Mouse (Mus musculus): ENCODE measurements around the gene Ctdspl. TPM values are rescaled to one million over a fixed set of nuclear protein-coding genes. Genes with fewer than 3 reads are reported as not detected.

Ctdspl gene
- total RNA-seq, 2 experiments from 2014 or later, result 3.1 to 14.6 TPM

DNA sequence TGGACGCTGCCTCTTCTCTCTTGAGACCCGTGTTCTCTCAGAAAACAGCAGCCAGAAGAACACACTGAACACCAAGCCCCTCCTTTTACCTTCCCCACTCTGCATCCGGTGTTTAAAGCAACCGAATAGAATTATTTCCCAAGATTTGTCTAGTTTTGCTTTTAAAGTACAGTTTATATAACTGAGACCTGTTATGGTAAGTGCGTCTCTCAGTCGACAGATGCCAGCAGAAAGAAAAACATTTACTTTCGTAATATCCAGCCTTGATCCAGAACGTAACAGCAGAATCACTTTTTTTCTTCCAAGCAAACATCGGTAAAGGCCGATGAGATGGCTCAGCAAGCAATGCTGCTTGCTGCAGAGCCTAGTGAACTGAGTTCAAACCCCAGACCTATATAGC is 81.0 kb downstream of the Ctdspl start:
- ATAC-seq (replicated peaks; ENCODE audit: low FRiP score, low TSS enrichment, poor library complexity, severe bottlenecking), result no peak

DNA sequence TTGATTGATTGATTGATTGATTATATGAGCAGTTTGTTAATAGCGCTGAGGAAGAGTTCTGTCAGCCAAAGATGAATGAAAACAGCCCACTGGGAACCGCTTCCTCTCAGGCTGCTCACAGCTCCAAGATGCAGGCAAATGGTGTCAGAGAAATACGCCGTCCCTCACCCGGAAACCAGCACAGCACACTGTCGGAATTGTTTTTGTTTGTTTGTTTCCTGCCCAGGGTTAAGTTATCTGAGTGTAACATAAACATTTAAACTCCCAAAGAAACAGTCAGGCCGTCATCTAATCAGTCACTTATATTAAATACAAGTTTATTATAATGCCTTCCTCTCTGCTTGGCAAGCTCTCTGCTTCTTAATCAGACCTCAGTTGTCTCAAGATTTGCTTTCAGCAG is 82.6 kb downstream of the Ctdspl start:
- ATAC-seq (replicated peaks; ENCODE audit: low FRiP score, low TSS enrichment, poor library complexity, severe bottlenecking), result no peak

DNA sequence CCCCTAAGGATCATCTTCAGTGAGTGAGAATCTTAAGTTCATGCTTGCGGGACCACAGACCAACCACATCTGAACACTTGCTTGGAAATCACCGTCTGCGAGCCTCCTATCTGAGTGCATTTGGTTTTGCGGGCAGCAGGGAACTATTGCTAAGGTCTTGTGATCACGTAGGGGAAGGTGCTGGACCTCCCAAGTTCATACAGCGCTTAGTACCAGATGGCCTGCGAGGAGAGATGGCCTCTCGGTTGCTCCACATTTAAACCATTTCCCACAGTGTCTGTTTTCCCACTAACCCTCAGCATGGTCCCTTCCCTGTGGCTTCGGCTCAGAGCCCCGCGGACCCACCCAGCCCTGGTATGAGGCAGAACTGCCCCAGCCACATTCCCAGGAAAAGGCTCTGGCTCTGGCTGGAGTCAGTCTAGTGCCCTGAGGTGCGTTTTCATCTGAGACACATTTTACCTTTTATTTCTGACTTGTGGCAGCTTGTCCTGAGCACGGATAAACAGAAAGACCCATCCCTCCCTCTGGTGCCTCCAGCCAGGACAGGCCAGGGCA is 84.0 kb downstream of the Ctdspl start:
- ATAC-seq (replicated peaks; ENCODE audit: low FRiP score, low TSS enrichment, poor library complexity, severe bottlenecking), result no peak

DNA sequence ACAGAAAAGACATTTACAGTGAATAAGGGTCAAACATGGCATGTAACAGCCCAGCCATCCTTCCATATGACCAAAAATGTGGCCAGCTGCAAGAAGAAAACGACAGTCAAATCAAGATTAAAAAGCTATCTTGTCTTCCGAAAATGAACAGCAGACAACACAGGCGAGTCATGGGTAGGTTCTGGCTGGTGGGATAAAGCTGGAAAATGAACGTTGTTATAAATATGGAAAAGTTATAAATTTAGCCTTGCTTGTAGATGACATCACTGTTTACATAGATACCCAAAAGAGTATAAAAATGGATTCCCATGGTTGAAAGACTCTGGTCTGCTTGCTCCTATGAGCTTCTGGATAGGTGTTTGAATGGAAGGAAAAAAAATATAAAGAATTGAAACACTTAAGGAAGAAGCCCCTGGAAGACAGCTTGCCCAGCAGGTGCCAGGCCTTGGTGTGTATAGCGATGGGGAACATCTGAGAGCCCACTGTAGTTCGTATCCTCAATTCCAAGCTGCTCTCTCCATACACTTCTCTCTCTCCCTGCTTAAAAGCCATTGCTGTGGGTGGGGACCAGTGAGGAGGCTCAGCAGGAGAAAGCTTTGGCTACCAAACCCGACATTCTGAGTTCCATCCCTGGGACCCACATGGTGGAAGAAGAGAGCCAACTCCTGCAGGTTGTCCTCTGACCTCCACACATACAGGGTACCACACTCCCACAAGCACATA is 90.7 kb downstream of the Ctdspl start:
- no peak for ATAC-seq (replicated peaks; ENCODE audit: low FRiP score, low TSS enrichment, poor library complexity, severe bottlenecking)

DNA sequence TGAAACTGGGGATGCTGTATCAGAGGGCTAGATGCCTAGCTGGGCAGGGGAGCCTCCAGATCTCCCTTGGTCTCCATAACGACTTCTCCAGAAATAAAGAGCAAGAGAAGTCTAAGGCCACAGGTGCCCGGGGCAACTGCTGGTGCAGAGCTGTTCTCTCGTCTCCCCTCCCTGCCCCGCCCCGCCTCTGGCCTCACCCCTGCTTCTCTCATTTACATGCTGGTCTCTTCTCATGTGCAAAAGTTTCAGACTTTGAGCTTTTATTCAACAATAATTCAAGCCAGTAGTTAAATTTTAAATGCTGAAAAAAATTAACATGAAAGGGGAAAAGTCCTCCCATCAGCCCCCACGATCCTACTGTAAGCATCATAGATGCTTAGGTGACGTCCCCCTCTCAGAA is 95.5 kb downstream of the Ctdspl start:
- ATAC-seq (replicated peaks; ENCODE audit: low FRiP score, low TSS enrichment, poor library complexity, severe bottlenecking), result no peak

DNA sequence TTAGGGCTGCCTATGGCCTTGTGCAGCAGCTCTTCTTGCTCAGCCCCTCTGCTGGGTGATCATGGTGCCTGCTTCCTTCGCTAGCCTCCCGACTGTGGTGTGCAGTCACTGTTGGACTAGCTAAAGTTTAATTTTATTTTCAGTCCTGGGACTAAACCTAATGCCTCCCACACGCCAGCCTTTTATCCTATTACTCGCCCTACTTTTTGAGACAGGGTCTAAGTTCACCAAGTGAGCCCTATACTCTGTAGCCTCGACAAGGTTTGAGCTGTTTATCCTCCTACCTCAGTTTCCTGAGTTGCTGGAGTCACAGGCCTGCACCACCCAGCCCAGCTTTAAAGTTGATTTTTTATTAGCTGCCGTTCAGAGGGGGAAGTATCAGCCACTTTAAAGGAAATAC is 99.0 kb downstream of the Ctdspl start:
- ATAC-seq (replicated peaks; ENCODE audit: low FRiP score, low TSS enrichment, poor library complexity, severe bottlenecking), result no peak

DNA sequence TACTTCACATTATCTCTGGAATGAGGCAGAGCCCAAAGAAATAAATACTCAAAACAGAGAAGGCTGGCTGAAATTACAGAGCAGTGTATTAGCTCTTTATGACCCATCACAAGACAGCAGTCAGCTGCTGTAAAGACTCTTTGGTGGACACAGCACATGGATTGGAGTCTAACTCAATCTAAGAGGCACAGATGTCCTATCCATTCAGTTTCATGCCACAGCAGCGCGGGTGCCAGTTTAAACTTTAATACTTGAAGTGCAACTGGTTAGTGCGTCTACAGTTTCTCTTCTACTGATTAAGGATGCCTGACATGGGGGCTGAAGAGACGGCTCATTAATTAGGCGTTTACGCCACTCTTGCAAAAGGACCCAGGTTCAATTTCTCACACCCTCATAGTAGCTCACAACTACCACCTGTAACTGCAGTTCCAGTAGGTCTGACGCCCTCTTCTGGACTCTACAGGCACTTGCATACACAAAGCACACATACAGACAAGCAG is 99.6 kb downstream of the Ctdspl start:
- no peak for ATAC-seq (replicated peaks; ENCODE audit: low FRiP score, low TSS enrichment, poor library complexity, severe bottlenecking)

DNA sequence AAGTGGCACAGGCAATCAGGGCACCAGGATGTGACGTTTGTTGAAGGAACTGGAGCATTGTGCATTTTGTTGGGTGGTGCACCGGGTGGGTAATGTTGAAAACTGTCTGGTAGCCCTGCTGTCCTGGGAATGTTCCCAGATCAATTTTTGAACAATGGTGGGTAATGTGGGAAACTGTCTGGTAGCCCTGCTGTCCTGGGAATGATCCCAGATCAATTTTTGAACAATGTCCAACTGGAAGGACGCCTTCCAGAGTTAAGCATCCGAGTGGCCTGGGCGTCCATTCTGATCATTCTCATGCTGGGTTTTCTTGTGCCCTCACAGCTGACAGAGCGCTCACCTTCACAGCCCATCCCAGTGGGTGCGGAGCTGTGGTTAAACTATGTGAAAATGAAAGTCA is 101.1 kb downstream of the Ctdspl start:
- no peak for ATAC-seq (replicated peaks; ENCODE audit: low FRiP score, low TSS enrichment, poor library complexity, severe bottlenecking)

DNA sequence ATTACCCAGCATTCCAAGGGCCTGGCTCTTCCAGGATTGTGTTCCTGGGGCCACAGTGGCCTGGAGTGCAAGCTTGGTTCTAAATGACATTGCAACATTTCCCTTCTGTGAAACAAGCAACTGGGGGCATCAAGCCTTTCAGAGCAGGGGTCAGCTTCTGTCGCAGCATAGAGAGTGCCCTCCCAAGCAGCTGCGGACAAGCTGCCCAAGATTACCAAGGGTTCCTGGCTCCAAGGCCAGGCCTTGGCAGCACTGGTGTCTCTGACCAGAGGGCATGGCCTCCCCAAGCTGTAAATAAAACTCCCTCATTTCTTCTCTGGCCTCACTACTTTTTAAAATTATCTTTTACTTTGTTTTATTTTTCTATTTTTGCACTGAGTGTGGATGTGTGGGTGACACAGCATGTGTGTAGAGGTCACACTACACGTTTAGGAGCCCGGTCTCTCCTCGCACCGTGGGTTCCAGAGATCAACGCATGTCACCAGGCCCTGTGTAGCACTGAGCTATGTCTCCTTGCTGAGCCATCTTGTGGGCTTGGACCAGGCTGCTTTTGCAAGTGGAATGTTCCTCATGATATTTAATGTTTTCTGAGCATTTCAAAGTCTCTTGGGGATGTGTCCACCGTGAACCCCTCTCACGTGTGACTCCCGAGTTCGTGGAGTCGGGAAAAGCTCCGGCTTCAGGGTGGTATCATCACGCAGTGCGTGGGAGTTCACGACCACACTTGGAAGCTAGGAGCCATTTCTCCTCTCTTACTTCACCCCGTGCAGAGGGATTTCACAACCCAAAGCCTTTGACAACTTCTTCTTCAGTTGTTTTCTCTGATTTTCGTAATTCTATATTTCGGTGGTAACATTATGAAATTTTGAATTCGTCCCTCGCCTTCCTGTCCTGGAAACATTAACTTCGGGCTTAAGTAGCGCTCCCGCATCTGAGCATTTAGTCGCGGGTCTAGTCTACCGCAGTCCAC is 102.3 kb downstream of the Ctdspl start:
- ATAC-seq (replicated peaks; ENCODE audit: low FRiP score, low TSS enrichment, poor library complexity, severe bottlenecking), result no peak

DNA sequence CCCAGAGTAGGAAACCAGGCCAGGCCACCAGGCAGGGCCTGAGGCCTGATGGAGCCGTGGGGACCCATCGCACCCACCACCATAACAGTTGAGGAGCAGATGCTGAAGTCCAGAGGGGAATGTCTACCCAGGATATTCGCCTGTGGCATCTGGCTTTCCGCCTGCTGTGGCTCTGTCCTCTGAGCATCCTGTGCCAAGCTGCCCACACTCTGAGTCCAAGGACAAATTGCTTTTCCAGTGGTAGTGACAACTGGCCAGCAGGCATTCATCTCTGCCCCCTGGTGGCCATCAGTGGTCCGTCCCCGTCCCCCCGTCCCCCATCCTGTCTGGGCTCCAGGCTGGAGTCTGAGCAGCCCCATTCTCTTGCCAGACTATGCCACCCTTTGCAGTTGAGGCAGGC is 103.3 kb downstream of the Ctdspl start:
- ATAC-seq (replicated peaks; ENCODE audit: low FRiP score, low TSS enrichment, poor library complexity, severe bottlenecking), result peak; percentile 62

DNA sequence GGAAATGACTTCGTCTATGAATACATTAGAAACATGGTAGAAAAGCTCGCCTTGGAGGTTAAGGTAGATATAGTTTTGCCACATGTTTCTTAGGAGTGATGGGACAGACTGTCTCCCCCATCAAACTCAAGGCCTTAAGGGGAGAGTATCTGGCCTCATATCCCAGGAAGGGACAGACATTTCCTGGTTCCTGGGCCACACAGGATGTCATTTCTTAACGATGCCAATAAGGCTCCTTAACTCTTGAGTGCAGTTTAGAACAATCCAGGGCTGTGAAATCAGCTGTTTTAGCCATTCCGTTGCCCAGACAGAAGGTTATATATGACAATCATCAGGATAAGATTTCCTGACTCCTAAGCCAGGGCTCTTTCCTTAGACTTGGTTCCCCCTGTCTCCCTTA is 104.8 kb downstream of the Ctdspl start:
- ATAC-seq (replicated peaks; ENCODE audit: low FRiP score, low TSS enrichment, poor library complexity, severe bottlenecking), result no peak

DNA sequence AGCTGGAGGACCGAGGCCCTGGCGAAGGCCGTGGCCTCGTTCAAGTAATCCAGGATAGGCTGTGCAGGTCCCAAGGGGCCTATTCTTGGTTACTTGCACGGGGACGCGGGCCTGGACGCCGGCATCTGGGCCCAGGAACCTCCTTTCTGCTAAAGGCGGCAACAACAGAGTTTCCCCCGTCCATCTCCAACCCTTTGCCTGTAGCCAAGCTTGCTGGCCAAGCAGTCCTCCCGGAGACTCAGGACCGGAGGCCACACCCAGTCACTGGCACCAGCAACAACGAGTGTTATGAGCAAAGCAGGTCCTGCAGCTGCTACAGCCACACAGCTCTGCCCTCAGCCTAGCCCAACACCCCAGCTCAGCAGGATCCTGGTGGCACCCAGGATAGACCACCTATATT is 105.5 kb downstream of the Ctdspl start:
- ATAC-seq (replicated peaks; ENCODE audit: low FRiP score, low TSS enrichment, poor library complexity, severe bottlenecking), result no peak

DNA sequence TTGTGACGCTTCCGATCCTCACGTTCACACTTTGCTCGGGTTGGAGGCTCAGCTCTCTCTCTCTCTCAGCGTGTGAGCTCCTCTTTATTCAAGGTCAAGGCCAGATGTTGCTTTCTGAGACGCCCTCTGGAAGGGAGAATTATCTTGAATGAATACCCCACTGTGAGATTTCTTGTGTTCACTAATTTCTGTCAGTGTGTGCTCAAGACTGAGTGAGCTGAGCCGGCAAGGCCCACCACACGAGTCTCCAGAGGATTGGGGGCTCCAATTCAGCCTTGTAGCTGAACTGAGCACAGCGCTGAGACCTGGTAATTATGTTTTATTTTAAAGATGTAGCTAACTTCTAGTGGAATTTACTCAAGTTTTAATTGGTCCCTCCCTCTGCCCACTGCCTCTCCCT is 106.3 kb downstream of the Ctdspl start:
- ATAC-seq (replicated peaks; ENCODE audit: low FRiP score, low TSS enrichment, poor library complexity, severe bottlenecking), result no peak

DNA sequence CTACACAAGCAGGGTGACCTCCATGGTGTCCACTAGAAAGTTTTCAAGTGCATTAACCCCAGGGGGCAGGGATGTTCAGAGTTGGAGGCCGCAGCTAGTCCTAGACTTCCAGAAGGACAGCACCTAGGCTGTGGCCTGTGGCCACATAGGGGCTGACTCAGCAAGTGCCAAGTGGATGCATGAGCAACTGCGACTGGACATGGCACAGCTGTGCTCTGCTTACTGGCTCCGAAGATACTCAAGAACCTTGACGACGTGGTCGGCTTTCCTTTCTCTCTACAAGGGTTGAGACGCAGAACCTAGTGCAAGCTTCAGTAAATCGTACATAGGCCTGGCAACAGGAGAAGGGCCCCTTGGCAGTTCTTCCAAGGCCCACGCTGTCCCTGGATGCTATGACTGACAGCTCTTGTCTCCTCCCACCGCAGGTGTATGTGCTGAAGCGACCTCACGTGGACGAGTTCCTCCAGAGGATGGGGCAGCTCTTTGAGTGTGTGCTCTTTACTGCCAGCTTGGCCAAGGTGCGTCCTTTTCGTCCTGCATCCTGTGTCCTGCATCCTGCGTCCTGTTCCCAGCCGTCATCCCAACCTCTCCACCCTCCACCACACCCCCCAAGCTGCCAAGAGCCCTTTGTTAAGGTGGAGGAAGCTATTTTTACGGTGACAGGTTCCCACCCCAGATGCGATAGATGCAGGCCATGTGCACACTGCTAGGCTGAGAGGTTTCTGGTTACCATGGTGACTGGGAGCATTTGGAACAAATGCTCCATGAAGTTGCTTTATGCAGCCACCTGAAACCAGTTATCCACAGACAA is 107.1 kb downstream of the Ctdspl start:
- no peak for ATAC-seq (replicated peaks; ENCODE audit: low FRiP score, low TSS enrichment, poor library complexity, severe bottlenecking)

DNA sequence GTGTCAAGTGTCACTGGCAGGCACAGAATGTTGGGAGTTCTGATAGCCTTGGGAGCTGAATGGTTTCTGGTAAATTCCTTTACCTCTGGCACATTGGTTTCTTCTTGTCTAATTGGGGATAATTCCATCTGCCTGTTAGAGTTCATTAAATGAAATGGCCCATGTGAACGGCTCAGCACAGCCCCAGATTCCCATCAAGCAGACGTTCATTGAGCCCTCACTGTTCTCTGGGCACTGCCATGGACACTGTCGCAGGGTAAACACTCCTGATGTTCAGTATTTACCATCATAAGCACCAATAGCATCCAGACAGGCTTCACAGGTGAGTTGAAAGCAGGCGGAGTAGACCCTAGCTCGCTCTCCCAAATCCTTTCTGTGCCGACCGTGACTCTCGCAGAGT is 107.8 kb downstream of the Ctdspl start:
- no peak for ATAC-seq (replicated peaks; ENCODE audit: low FRiP score, low TSS enrichment, poor library complexity, severe bottlenecking)

DNA sequence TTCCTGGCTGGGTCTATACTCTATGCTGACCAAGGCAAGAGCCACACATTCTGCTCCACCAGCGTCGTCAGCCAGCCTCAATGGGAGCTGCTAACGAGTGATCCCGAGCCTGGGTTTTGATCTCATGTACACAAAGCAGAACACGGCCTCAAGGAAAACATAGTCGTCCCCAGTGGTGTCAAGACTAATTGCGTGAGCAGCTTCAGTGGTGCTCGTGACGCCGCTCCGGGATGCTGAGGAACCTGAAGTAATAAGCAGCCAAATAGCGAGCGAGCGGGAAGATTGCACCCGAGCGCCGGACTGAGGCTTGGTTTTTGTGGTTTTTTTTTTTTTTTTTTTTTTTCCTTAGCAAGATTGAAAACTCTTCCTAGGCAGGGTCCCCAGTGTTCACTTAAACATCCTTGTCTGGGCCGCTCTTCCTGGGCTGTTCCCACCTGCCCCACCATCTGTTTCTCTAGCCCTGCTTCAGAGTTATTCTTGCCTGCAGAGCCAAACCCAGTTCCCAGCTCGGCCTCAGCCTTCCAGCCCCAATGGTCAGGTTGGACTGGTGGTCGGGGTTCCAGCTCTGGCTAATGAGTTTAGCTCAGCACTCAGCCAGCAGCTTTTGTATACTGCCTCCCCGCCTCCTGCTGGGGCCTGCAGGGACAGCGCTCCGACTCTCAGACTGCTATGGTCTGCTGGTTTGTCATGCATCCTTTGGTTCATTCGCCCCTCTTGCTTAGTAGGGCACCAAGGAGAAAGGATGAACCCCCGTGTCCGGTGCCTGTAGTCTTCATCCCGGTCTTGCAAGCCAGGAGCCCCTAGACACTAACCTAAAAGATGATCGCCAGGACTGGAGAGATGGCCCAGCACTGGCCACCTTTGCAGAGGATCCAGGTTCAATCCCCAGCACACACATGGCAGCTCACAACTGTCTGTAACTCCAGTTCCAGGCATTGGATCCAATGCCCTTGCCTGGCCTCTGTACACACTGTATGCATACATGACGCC is 108.7 kb downstream of the Ctdspl start:
- ATAC-seq (replicated peaks; ENCODE audit: low FRiP score, low TSS enrichment, poor library complexity, severe bottlenecking), result no peak

DNA sequence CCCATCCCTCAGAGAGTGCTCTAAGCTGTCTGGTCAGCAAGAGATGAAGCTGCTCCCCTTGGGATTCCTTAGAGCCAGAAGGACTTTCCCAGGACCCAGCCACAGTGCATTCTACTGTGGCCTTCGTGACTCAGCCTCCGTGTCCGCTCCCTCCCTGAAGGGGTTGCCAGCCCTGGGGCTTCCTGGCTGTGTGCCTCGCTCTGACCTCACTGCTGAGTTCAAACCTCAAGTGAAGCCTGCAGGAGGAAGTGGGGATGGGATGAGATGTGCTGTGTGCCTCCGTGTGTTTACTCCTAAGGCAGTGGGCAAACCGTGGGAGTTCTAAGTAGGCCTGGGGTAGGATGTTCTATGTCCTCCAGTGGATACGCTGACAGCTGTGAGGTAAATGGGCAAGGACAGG is 109.6 kb downstream of the Ctdspl start:
- ATAC-seq (replicated peaks; ENCODE audit: low FRiP score, low TSS enrichment, poor library complexity, severe bottlenecking), result no peak

DNA sequence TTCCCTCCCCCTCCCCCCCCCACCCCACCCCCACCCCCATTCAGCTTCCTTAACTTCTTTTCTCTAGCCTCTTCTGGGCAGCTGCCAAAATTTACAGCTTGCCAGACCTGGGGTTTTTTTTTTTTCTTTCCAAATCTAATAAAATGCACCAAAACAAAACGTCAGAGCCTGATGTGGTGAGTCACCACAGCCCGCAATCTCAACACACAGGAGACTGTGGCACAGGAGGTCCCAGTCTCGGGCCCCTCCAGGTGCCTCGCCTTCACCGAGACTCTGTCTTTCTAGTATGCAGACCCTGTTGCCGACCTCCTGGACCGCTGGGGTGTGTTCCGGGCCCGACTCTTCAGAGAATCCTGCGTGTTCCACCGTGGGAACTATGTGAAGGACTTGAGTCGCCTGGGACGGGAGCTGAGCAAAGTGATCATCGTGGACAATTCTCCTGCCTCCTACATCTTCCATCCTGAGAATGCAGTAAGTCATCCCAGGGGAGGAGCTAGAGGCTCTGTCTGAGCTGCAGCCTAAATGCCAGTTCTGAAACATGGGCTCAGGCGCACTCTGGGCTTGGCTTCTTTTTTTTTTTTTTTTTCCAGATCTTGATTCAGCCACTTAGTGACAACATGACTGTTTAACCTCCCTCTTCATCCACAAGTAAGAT is 111.0 kb downstream of the Ctdspl start:
- no peak for ATAC-seq (replicated peaks; ENCODE audit: low FRiP score, low TSS enrichment, poor library complexity, severe bottlenecking)

Measured in megakaryocyte-erythroid progenitor cell, adult 5-6 weeks (primary cell).